Mouse (Mus musculus) left cerebral cortex, postnatal 36 days (tissue): ENCODE measurements at regions not wholly inside any gene's neighbourhood (a gene's known extent, or its start where the extent isn't known, plus 50 kb on each side); places are given as distances from the start of the nearest gene placed in this dataset.
A peak's percentile ranks its signal among the peaks of the same experiment; 100 is the strongest.

Experiments used
- DNase-seq, 2 experiments: peaks; one replicate each; pipeline ENCODE4 v3.0.0; 2021 to 2022; ENCODE audit warnings: low spot score in 2 of 2, mixed read lengths in 1 of 2
- intact Hi-C: fragments of 180-260 bp; cut with DNase I; formaldehyde crosslinking; loops from one replicate; pipeline ENCODE4 v1.15.1; 2025

GRCm38 (mm10) chr2:103848923-103849700 is 51.7 kb upstream of the Caprin1 start:
- no peak for DNase-seq
- intact Hi-C loops = loop anchor here (10.0 kb wide), 1 partner anchor 294 kb away; no protein-coding TSS in a partner anchor

DNA sequence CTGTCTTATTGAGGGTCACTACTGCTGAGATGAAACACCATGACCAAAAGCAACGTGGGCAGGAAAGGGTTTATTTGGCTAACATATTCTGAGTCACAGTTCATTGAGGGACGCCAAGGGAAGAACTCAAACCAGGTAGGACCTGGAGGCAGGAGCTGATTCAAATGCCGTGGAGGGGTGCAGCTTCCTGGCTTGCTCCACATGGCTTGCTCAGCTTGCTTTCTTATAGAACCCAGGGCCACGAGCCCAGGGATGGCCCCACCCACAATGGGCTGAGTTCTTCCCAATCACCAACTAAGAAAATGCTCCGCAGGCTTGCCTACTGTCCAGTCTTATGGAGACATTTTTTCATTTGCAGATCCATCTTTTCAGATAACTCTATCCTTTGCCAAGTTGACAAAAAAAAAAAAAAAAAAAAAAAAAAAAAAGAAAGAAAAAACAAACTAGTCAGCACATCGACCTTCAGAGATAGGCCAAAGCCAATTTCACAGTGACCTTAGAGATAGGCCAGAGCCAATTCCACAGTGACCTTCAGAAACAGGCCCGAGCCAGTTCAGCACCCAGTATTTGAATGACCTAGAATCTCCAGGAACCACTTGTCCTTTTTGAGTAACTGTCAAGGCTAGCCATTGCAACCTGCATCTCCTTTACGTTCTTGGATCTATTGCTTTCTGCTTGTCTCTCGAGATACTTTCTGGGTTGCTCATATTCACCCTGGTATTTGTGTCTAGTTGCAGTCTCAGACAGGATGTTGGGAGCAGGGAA is 52.5 kb upstream of the Caprin1 start:
- intact Hi-C loops = loop anchor here (10.0 kb wide), 1 partner anchor 295 kb away; no protein-coding TSS in a partner anchor
- DNase-seq = no peak

DNA sequence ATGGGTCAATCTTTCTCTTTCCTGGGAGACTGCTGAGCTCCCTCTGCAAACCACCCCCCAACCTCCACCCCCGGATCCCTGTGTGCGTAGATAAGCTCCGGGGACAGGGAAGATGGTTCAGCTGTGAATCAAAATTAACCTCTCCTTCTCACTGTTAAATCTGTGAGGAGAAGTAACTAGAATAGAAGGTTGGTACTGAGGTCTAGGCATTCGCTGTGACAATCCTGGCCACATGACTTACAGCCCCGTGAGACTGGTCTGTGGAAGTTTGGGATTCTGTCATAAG is 53.0 kb upstream of the Caprin1 start:
- DNase-seq = no peak
- intact Hi-C loops = no loop called here

DNA sequence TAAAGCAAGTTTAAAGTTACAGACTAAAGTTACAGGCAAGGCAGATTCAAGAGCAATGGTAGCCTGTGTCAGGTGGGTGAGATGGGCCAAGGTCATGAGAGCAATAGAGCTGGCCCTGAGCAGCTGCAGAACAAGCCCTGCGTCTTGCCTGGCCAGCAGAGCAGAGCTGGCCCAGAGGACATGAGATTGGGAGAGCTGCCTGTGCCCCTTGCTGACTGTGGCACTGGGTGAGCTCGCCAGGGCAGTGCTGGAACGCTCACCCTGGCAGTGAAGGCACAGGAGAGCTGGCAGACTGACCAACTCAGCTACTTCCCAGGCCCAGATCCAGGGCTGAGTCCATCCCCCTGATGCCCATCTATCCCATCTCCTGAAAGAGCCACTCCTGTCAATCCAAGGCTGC is 53.7 kb upstream of the Caprin1 start:
- no peak for DNase-seq
- intact Hi-C loops = no loop called here

DNA sequence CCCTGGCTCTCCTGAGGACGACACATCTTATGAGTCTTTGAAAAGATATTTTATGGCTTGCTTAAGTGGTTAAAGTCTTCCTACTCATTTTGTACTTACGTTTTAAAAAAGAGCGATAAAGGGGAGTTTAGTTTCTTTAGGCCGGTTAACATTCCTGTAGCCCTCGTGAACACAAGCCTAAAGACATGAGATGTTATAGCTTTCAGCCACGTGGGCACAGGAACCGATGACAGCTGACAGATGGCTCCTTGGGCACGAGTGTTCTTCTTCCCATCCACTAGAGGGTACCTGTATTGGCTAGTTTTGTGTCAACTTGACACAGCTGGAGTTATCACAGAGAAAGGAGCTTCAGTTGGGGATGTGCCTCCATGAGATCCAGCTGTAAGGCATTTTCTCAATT is 63.8 kb upstream of the Caprin1 start:
- DNase-seq = no peak
- intact Hi-C loops = no loop called here

DNA sequence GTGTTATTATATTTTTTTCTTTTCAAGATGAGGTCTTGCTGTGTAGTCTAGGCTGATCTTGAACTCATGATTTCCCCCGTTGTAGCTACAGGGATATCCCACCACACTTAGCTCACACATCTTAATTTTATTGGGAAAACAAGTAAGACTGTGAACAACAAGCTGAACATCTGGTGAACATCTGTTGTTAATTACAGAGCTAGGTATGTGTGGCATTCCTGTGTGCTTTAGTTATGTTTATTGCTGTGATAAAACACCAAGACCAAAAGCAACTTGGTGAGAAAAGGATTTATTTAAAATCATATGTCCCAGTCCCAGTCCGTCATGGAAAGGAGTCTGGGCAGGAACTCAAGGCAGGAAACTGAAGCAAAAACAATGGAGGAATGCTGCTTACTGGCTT is 66.8 kb upstream of the Caprin1 start:
- no peak for DNase-seq
- intact Hi-C loops = no loop called here

GRCm38 (mm10) chr2:103865319-103866171 is 68.1 kb upstream of the Caprin1 start:
- intact Hi-C loops = no loop called here
- DNase-seq = peak in 1 of 2 experiments; percentile 28

GRCm38 (mm10) chr2:103867241-103867957 is 70.0 kb upstream of the Caprin1 start:
- intact Hi-C loops = no loop called here
- DNase-seq = no peak

GRCm38 (mm10) chr2:103867958-103868330 is 70.5 kb upstream of the Caprin1 start:
- DNase-seq = no peak
- intact Hi-C loops = no loop called here

GRCm38 (mm10) chr2:103868655-103869054 is 71.2 kb upstream of the Caprin1 start:
- no peak for DNase-seq
- intact Hi-C loops = no loop called here

GRCm38 (mm10) chr2:103871522-103872276 is 74.2 kb upstream of the Caprin1 start:
- peak; percentile 61 to 65 for DNase-seq
- intact Hi-C loops = loop anchor here (1.0 kb wide), 1 partner anchor 111 kb away; no protein-coding TSS in a partner anchor

DNA sequence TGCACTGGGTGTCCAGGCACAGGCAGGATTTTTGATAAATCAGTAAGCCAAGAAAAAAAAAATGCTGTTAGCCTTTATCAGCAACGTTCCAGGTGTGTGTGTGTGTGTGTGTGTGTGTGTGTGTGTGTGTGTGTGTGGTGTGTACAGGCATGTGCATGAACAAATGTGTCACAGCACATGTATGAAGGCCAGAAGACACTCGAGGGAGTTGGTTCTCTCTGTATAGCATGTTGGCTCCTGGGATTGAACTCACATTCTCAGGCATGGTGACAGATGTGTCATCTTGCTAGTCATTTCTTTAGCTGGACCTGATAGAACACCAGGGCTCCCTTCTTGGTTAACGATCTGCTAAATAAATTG is 74.8 kb upstream of the Caprin1 start:
- intact Hi-C loops = loop anchor here (1.0 kb wide), 1 partner anchor 110 kb away; no protein-coding TSS in a partner anchor
- DNase-seq = no peak

DNA sequence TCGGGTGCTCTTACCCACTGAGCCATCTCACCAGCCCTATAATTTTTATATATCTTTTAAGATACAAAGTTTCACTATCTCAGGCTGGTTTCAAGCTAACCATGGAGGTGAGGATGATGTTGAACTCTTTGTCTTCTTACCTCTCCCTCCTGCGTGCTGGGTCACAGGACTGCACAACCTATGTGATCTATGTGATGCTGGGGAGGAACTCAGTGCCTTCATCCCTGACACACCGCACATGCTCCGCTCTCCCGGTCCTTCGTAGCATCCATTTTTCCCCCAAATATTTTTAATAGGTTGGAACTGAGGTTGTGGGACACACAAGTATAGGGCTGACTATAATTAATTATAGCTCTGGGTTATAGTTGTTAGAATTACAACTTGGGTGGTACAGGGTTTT is 75.9 kb upstream of the Caprin1 start:
- intact Hi-C loops = no loop called here
- no peak for DNase-seq

DNA sequence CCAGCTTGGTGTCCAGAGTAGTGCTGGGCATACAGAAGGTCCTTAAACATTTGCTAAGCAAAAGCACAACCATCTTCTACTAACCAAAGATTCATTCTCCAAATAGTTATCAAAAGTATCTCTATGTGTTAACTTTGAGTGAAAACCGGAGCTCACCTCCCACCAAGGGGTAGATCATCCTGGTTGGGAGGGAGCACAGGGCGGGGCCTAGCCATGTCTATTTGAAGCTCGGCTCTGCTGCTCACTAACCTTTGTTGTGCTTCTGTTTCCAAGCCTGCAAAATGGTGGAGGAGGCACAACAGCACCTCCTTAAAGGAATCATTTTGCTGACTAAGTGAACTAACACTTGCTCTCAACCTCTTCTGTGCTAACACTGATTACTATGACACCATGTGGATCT is 77.0 kb upstream of the Caprin1 start:
- no peak for DNase-seq
- intact Hi-C loops = no loop called here

GRCm38 (mm10) chr2:103875754-103876153 is 78.3 kb upstream of the Caprin1 start:
- intact Hi-C loops = no loop called here
- no peak for DNase-seq

- no peak for DNase-seq
- intact Hi-C loops = no loop called here
These were observed 78.8 kb upstream of the Caprin1 start for GRCm38 (mm10) chr2:103876236-103876635.

- intact Hi-C loops = no loop called here
- DNase-seq = peak; percentile 57 to 75
These were observed 76.6 kb upstream of the Lmo2 start for GRCm38 (mm10) chr2:103881026-103881763.

- intact Hi-C loops = no loop called here
- no peak for DNase-seq
These were observed 72.9 kb upstream of the Lmo2 start for GRCm38 (mm10) chr2:103884926-103885325.
